Mouse (Mus musculus): ENCODE measurements at regions not wholly inside any gene's neighbourhood (a gene's known extent, or its start where the extent isn't known, plus 50 kb on each side); places are given as distances from the start of the nearest gene placed in this dataset.

- no peak overlapping the region for H3K27ac ChIP-seq
- no peaks in the 10 kb centered on the region for H3K36me3 ChIP-seq
- no peak overlapping the region for H3K4me3 ChIP-seq
- no peaks in the 10 kb centered on the region for H3K27me3 ChIP-seq
- no peaks in the 10 kb centered on the region for H3K9me3 ChIP-seq
- WGBS = 85% methylated on average over 6 of the region's 6 CpGs
- H3K4me2 ChIP-seq = no peak overlapping the region
- H3K4me1 ChIP-seq (replicated peaks) = peaks cover 8% of the 10 kb centered on the region; the same call in 1 of the 2 replicates
- ATAC-seq (ENCODE audit: low FRiP score) = no peak
- no peak overlapping the region for H3K9ac ChIP-seq
These were observed 95.0 kb upstream of the Rreb1 start for GRCm38 (mm10) chr13:37683045-37683679.

GRCm38 (mm10) chr13:37685617-37686016 lies 92.6 kb upstream of the Rreb1 start:
- H3K4me2 ChIP-seq = no peak overlapping the region
- H3K4me3 ChIP-seq = no peak overlapping the region
- no peak overlapping the region for H3K9ac ChIP-seq
- H3K9me3 ChIP-seq = no peaks in the 10 kb centered on the region
- 88% methylated on average over 2 of the region's 2 CpGs for WGBS
- H3K36me3 ChIP-seq = no peaks in the 10 kb centered on the region
- H3K27ac ChIP-seq = no peak overlapping the region
- peaks cover 7% of the 10 kb centered on the region; the same call in 1 of the 2 replicates for H3K4me1 ChIP-seq (replicated peaks)
- H3K27me3 ChIP-seq = no peaks in the 10 kb centered on the region
- ATAC-seq (ENCODE audit: low FRiP score) = no peak

- Histone ChIP-seq H3K9ac (no peak overlapping the region), H3K9me3 (no peaks in the 10 kb centered on the region), H3K27me3 (no peaks in the 10 kb centered on the region), H3K4me3 (no peak overlapping the region), H3K4me1 (replicated peaks) (peaks cover 2% of the 10 kb centered on the region; the same call in 1 of the 2 replicates), H3K27ac (no peak overlapping the region), H3K36me3 (no peaks in the 10 kb centered on the region), H3K4me2 (no peak overlapping the region)
- no peak for ATAC-seq (ENCODE audit: low FRiP score)
- WGBS = 71% methylated on average over 2 of the region's 2 CpGs
These were observed 92.1 kb upstream of the Rreb1 start for GRCm38 (mm10) chr13:37686109-37686508.

DNA sequence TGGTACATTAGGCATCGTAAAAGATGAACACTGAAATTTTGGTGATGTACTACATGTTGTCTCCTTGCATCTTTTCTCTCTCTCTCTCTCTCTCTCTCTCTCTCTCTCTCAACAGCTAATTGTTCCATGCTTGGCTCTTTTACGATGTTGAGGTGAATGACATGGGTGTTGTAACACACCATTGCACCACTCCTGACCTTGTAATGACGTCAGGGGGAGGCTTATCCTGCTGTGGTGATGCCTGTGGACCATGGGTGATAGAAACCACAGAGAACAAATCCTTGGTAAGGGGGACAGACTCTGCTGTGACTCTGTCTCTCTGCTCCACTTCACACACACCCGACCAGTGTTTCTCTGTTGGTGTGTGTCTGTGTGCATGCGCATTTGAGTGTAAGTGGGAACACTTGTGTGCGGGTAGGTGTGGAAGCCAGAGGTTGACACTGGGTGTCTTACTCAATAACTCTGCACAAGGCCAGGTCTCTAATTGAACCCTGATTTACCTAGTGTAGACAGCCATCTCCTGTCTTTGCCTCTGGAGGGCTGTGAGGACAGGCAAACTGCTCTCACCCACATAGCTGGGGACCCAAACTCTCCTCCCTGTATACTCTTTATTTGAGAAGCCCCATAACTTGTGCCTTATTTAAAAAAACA lies 88.9 kb upstream of the Rreb1 start:
- Histone ChIP-seq H3K9me3 (no peaks in the 10 kb centered on the region), H3K4me1 (replicated peaks) (no peaks in the 10 kb centered on the region), H3K36me3 (no peaks in the 10 kb centered on the region), H3K4me3 (no peak overlapping the region), H3K9ac (no peak overlapping the region), H3K27me3 (no peaks in the 10 kb centered on the region), H3K27ac (no peak overlapping the region), H3K4me2 (no peak overlapping the region)
- WGBS = 91% methylated on average over 6 of the region's 6 CpGs
- ATAC-seq (ENCODE audit: low FRiP score) = no peak

GRCm38 (mm10) chr13:37691855-37692445 lies 86.2 kb upstream of the Rreb1 start:
- Histone ChIP-seq H3K36me3 (no peaks in the 10 kb centered on the region), H3K9me3 (no peaks in the 10 kb centered on the region), H3K4me3 (no peak overlapping the region), H3K4me1 (replicated peaks) (no peaks in the 10 kb centered on the region), H3K9ac (no peak overlapping the region), H3K27ac (no peak overlapping the region), H3K27me3 (no peaks in the 10 kb centered on the region), H3K4me2 (no peak overlapping the region)
- ATAC-seq (ENCODE audit: low FRiP score) = no peak
- 88% methylated on average over 5 of the region's 5 CpGs for WGBS

DNA sequence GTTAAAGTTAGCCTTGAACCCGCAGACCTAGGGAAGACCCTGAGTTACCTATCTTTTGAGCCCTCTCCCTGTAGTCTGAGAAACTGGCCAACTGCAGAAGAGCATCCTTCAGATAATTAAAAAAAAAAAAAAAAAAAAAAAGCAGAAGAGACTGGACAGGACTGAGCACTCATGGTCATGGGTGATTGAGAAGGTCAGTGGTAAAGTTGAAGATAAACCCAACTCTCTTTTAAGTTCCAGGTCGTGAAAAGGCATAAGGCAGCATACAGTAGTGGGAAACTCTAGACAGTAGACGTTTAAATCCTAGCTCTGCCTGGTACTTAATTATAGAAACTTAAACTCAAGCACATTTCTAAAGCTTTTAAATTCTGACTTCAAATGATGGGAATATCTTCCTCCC lies 84.6 kb upstream of the Rreb1 start:
- H3K4me1 ChIP-seq (replicated peaks) = no peaks in the 10 kb centered on the region

GRCm38 (mm10) chr13:37704475-37704874 lies 73.7 kb upstream of the Rreb1 start:
- H3K9me3 ChIP-seq = no peaks in the 10 kb centered on the region
- H3K27me3 ChIP-seq = no peaks in the 10 kb centered on the region
- no peak overlapping the region for H3K27ac ChIP-seq
- no peak for ATAC-seq (ENCODE audit: low FRiP score)
- no peak overlapping the region for H3K9ac ChIP-seq
- no peak overlapping the region for H3K4me2 ChIP-seq
- H3K4me3 ChIP-seq = no peak overlapping the region
- 90% methylated on average over 1 of the region's 1 CpGs for WGBS
- H3K4me1 ChIP-seq (replicated peaks) = no peaks in the 10 kb centered on the region
- H3K36me3 ChIP-seq = no peaks in the 10 kb centered on the region

More for the DNA sequence above, 84.6 kb upstream of the Rreb1 start:
- Histone ChIP-seq H3K9me3 (no peaks in the 10 kb centered on the region), H3K4me3 (no peak overlapping the region), H3K9ac (no peak overlapping the region), H3K36me3 (no peaks in the 10 kb centered on the region), H3K27me3 (no peaks in the 10 kb centered on the region), H3K4me2 (no peak overlapping the region), H3K27ac (no peak overlapping the region)
- WGBS = 88% methylated on average over 3 of the region's 3 CpGs
- no peak for ATAC-seq (ENCODE audit: low FRiP score)

DNA sequence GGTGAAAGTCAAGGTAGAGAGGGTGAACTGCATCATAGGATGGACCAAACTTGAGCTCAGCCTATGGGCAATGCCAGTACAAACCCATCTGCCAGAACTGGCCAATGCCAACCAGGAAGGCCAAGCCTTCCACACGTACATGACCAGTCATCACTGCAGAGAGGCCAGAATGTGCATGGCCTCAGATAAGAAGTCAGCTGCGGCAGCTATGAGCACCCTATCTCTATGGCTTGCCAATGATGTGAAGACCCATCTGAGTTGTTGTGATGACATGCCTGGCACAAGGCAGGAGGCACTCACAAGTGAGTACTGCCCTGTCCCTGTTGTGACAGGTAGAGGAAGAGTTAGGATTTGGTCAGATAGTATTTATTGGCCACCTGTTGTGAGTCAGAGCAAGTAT lies 72.7 kb upstream of the Rreb1 start:
- no peaks in the 10 kb centered on the region for H3K27me3 ChIP-seq
- H3K9me3 ChIP-seq = no peaks in the 10 kb centered on the region
- no peak overlapping the region for H3K9ac ChIP-seq
- H3K36me3 ChIP-seq = no peaks in the 10 kb centered on the region
- no peak overlapping the region for H3K27ac ChIP-seq
- H3K4me1 ChIP-seq (replicated peaks) = no peaks in the 10 kb centered on the region
- no peak for ATAC-seq (ENCODE audit: low FRiP score)
- H3K4me2 ChIP-seq = no peak overlapping the region
- H3K4me3 ChIP-seq = no peak overlapping the region
- WGBS = 94% methylated on average over 2 of the region's 2 CpGs

GRCm38 (mm10) chr13:37710913-37711312 lies 67.3 kb upstream of the Rreb1 start:
- 88% methylated on average over 5 of the region's 5 CpGs for WGBS
- ATAC-seq (ENCODE audit: low FRiP score) = no peak

DNA sequence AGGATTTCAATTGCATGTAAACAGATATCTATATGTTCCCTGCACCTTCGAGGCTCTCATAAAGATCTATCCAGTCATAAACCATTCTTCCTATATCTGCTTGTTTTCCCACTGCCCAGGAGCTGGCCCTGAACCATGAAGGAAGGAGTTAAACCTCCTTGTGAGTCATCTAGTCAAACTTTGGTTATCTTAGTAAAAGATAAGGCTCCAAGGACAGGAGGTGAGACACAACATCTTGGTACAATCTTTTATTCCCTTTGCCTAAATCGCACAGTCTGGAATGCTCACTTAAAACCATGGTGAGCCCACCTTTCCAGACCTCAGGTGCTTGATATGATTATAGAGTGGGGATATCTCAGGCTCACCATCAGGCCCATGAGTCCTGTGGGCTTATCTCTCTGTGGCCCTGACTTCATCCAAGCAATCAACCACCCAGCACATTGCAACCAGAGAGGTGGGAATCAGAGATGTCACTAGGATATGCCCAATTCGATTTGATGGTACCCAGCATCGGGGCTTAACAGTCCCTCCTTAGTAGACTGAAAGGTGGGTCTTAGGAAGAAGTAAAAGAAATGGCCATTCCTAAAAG lies 65.2 kb upstream of the Rreb1 start:
- no peak overlapping the region for H3K4me2 ChIP-seq
- no peak overlapping the region for H3K9ac ChIP-seq
- ATAC-seq (ENCODE audit: low FRiP score) = no peak
- H3K4me1 ChIP-seq (replicated peaks) = no peaks in the 10 kb centered on the region
- H3K27me3 ChIP-seq = no peaks in the 10 kb centered on the region
- H3K4me3 ChIP-seq = no peak overlapping the region
- WGBS = 91% methylated on average over 4 of the region's 4 CpGs
- no peak overlapping the region for H3K27ac ChIP-seq
- no peaks in the 10 kb centered on the region for H3K36me3 ChIP-seq
- H3K9me3 ChIP-seq = no peaks in the 10 kb centered on the region

More at GRCm38 (mm10) chr13:37710913-37711312, 67.3 kb upstream of the Rreb1 start:
- H3K36me3 ChIP-seq = no peaks in the 10 kb centered on the region
- no peak overlapping the region for H3K4me2 ChIP-seq
- H3K27me3 ChIP-seq = no peaks in the 10 kb centered on the region
- no peaks in the 10 kb centered on the region for H3K4me1 ChIP-seq (replicated peaks)
- H3K9me3 ChIP-seq = no peaks in the 10 kb centered on the region
- H3K27ac ChIP-seq = no peak overlapping the region
- H3K9ac ChIP-seq = no peak overlapping the region
- no peak overlapping the region for H3K4me3 ChIP-seq

- no peak for ATAC-seq (ENCODE audit: low FRiP score)
- Histone ChIP-seq H3K4me2 (no peak overlapping the region), H3K4me1 (replicated peaks) (no peaks in the 10 kb centered on the region), H3K9ac (no peak overlapping the region), H3K27me3 (no peaks in the 10 kb centered on the region), H3K36me3 (no peaks in the 10 kb centered on the region), H3K4me3 (no peak overlapping the region), H3K27ac (no peak overlapping the region), H3K9me3 (no peaks in the 10 kb centered on the region)
- 48% methylated on average over 9 of the region's 9 CpGs for WGBS
These were observed 63.0 kb upstream of the Rreb1 start for GRCm38 (mm10) chr13:37715058-37715712.

Data from hindbrain, embryonic 13.5 days (tissue).